Mouse (Mus musculus): ENCODE measurements around the gene Gsn.

- TF ChIP-seq POLR2A (IDR thresholded peaks at IDR 0.05; ENCODE audit: borderline replicate concordance, extremely low read depth, low read depth, low read length): no peak
- TF ChIP-seq CTCF (IDR thresholded peaks at IDR 0.05; ENCODE audit: insufficient read depth, low read length): no peak
Measured at GRCm38 (mm10) chr2:35293291-35293690, 37.1 kb downstream of the Gsn start.
